Mouse (Mus musculus) forebrain, embryonic 10.5 days (tissue): ENCODE data around the gene Cdkn2aip. TPM values are rescaled to one million over a fixed set of nuclear protein-coding genes. Genes with fewer than 3 reads are reported as not detected.

Experiments used
- DNase-seq: peaks from one replicate; pipeline ENCODE4 v3.0.0-alpha.2; 2017; ENCODE audit warnings: low spot score; ENCODE audit errors: extremely low spot score
- H3K27ac ChIP-seq: fragments of 300-500 bp; sonication (generic); 2 replicates; pipeline ENCODE4 v1.5.1; 2016; ENCODE audit warnings: mild to moderate bottlenecking
- H3K27me3 ChIP-seq: fragments of 300-500 bp; sonication (generic); 2 replicates; pipeline ENCODE4 v1.6.1; 2016; ENCODE audit warnings: mild to moderate bottlenecking; ENCODE audit not compliant: poor library complexity, severe bottlenecking
- H3K36me3 ChIP-seq: fragments of 300-500 bp; sonication (generic); replicated peaks from 2 replicates; pipeline ENCODE4 v1.6.1; 2016; ENCODE audit warnings: mild to moderate bottlenecking, moderate library complexity
- H3K4me1 ChIP-seq: fragments of 300-500 bp; sonication (generic); 2 replicates; pipeline ENCODE4 v1.6.1; 2016
- H3K4me3 ChIP-seq: fragments of 300-500 bp; sonication (generic); 2 replicates; pipeline ENCODE4 v1.5.1; 2016; ENCODE audit warnings: mild to moderate bottlenecking, moderate library complexity
- H3K9me3 ChIP-seq: fragments of 300-500 bp; sonication (generic); 2 replicates; pipeline ENCODE4 v1.6.1; 2016; ENCODE audit warnings: mild to moderate bottlenecking, moderate library complexity
- WGBS: fragments of 180-500 bp; shearing (Covaris S2); methylation state at CpG from one replicate; pipeline ENCODE4 v1.1.7; 2016; 5-methylcytosine and 5-hydroxymethylcytosine counted together
- polyA plus RNA-seq: library from polyadenylated mRNA; unstranded; fragments of >200 nt; fragmentation: Nextera tagmentation; extraction: Ambion mirVana; gene quantifications from 2 replicates; pipeline ENCODE4 v1.2.1, GENCODE M21; 2016

The Cdkn2aip gene
- polyA plus RNA-seq, 1 experiment from 2014 or later, result 34.8 TPM

DNA sequence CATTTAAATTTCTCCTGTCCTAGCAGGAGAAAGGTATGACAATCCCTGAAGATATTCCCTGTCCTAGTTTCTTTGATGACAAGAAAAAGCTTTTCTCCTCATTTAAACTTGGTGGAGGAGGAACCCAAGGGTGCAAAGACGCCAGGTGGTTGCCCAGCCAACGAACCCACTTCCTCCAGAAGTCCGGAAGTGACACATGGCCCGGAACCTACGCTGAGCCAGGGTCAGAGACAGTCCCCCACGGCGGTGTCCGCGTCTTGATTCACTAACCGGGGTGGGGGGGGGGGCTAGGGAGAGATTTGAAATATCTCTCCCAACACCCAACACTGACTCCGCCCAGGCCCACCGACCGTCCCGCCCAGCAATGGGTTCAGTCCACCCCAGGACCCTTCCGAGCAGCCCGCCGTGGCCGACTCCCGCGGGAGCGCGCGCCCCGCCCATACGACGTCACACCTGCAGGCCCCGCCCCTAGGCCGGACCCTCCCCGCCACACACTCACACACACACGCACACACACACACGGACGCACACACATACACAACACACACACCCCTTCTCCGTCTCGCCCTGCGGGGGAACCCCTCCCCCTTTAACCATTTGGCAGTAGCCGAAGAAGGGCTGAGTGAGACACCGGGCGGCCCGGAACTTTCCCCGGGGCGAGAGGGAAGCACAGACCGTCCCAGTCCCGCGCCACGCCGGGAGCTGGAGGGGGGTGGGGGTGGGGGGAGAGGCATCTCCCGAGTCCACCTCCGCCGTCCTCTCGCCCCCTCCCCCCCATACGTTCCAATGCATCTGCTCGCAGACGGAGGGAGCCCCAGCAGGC lies 40.2 kb downstream of the Cdkn2aip start:
- peak; percentile 93 for DNase-seq
- H3K36me3 ChIP-seq, result peaks cover 18% of the 10 kb centered on the region
- H3K9me3 ChIP-seq, result no peaks in the 10 kb centered on the region
- H3K4me3 ChIP-seq, result peak overlapping the region; percentile 96
- H3K4me1 ChIP-seq, result peaks cover 24% of the 10 kb centered on the region
- no peaks in the 10 kb centered on the region for H3K27me3 ChIP-seq
- under 1% methylated on average over 40 of the region's 53 CpGs for WGBS
- peak overlapping the region; percentile 98 for H3K27ac ChIP-seq

DNA sequence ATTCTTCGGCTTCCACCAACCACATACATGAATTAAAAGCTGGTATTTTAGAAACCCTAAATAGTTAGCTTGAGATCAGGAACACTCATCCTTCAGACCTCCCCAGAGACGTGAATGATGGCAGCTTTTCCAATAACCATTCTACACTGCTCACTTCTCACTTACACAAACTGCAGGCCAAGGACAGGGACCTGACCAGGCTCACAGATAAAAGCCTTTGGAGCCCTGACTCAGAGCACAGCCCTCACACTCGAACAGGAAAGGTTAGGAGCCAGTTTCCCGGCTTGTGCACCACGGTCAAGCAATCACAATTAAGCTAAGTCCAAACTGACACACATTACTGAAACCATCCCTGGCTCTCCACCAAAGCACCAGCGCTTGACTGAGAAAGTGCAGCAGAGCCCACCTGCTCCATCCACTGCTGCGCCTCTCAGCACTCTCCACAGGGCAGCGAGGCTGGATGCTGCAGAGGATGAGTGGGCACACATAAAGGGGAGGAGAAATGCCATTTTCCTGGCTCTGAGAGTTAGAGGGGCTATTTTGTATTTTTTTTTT lies 49.4 kb downstream of the Cdkn2aip start:
- Histone ChIP-seq H3K27me3 (no peaks in the 10 kb centered on the region), H3K4me3 (no peak overlapping the region), H3K36me3 (peaks cover 37% of the 10 kb centered on the region), H3K27ac (no peak overlapping the region), H3K4me1 (no peaks in the 10 kb centered on the region), H3K9me3 (no peaks in the 10 kb centered on the region)
- 87% methylated on average over 8 of the region's 8 CpGs for WGBS
- DNase-seq, result no peak

DNA sequence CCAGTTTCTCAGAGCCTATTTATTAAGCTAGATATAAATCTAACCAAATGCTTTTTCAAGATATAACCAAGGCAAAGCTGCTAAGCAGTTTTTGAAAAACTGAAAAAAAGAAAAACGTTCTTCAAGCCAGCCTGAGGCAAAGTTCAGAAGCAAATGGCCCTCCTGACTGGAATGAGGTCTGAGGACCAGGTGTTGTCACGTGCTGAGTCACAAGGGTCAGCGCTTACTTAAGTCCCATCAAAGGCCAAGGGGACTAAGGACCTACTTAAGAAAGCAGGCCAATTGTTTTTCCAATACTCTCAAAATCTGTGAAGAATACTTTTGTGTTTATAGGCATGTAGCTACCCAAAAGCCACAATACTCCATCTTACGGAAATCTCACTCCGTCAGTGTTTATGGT lies 50.5 kb downstream of the Cdkn2aip start:
- Histone ChIP-seq H3K36me3 (peaks cover 26% of the 10 kb centered on the region), H3K27ac (no peak overlapping the region), H3K4me3 (no peak overlapping the region), H3K27me3 (no peaks in the 10 kb centered on the region), H3K9me3 (no peaks in the 10 kb centered on the region), H3K4me1 (no peaks in the 10 kb centered on the region)
- DNase-seq, result no peak
- WGBS, result 89% methylated on average over 5 of the region's 5 CpGs

DNA sequence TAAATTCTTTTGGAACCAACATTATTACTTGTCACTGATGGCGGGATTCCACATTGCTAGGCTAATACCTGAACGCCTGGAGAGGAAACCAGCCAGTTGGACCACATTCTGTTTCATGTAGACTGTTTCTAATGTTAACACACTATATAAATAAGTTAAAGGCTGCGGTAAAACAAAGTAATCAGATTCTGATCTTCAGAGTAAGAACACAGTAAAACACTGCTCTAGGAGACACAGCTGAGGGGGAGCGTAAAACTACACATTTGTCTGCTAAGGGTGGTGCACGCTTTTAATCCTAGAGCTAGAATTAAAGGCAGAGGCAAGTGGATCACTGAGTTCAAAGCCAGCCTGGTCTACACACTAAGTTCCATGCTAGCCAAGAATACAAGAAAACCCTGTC lies 51.0 kb downstream of the Cdkn2aip start:
- 94% methylated on average over 5 of the region's 5 CpGs for WGBS
- Histone ChIP-seq H3K27me3 (no peaks in the 10 kb centered on the region), H3K27ac (no peak overlapping the region), H3K36me3 (peaks cover 21% of the 10 kb centered on the region), H3K9me3 (no peaks in the 10 kb centered on the region), H3K4me3 (no peak overlapping the region), H3K4me1 (no peaks in the 10 kb centered on the region)
- DNase-seq, result no peak

DNA sequence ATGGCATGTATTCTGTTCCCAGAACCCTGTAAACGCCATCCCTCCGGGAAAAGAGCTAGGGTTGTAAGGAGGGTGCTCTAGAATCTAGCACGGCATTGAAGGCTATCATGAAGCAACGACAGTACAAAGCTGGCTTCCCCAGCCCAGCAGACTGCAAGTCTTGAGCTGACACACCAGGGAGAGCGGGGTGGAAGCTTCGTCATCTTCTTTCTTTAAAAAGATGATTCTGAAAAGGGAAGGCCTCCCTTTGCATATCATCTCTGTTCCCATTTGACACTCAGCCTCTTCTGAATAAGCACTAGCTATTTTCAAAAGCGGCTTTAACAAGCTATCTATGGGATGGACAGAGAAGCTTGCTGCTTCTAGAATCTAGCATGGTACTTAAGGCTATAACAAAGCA lies 53.3 kb downstream of the Cdkn2aip start:
- DNase-seq, result no peak
- Histone ChIP-seq H3K27me3 (no peaks in the 10 kb centered on the region), H3K36me3 (peaks cover 2% of the 10 kb centered on the region), H3K4me3 (no peak overlapping the region), H3K27ac (no peak overlapping the region), H3K4me1 (no peaks in the 10 kb centered on the region), H3K9me3 (no peaks in the 10 kb centered on the region)
- 94% methylated on average over 7 of the region's 7 CpGs for WGBS

DNA sequence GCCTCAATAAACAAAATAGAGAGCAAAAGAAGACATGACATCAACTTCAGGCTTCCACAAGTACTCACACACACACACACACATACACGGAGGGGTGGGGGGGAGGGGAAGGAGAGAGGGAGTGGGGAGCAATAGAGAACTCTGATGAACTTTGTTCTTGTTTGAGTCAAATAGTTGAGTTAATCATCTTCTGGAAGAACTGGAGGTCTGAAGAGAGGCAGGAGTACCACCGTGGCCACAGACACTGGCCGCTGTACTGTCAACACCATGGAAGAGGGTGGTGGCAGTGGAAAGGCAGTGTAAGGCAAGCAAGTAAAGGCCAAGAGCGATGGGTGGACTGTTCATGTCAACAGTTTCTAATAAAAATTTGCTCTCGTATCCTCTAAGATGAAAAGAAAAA lies 54.3 kb downstream of the Cdkn2aip start:
- no peaks in the 10 kb centered on the region for H3K27me3 ChIP-seq
- H3K27ac ChIP-seq, result no peak overlapping the region
- H3K4me3 ChIP-seq, result no peak overlapping the region
- 90% methylated on average over 5 of the region's 5 CpGs for WGBS
- no peak for DNase-seq
- no peaks in the 10 kb centered on the region; the same call in 1 of the 2 replicates for H3K36me3 ChIP-seq
- H3K4me1 ChIP-seq, result no peaks in the 10 kb centered on the region
- no peaks in the 10 kb centered on the region for H3K9me3 ChIP-seq

Other genes starting within 250 kb of the Cdkn2aip start
- 35.5 and 36.0 TPM in 2 replicates for gene Trappc11, start 180.5 kb downstream of the Cdkn2aip start, polyA plus RNA-seq
- 51.2 and 54.0 TPM in 2 replicates for gene Rwdd4a, start 180.3 kb downstream of the Cdkn2aip start, polyA plus RNA-seq
- gene Ing2, start 38.4 kb downstream of the Cdkn2aip start, polyA plus RNA-seq, result 10.9 and 13.5 TPM in 2 replicates
- gene Cldn24, start 108.2 kb upstream of the Cdkn2aip start, polyA plus RNA-seq, result not detected in 2 replicates
- gene Cldn22, start 110.5 kb upstream of the Cdkn2aip start, polyA plus RNA-seq, result not detected in 2 replicates